Mouse (Mus musculus) adipocyte (in vitro differentiated cells): ENCODE data around the gene Enoph1.

ENCODE experiments used
- DNase-seq: peaks from one replicate; pipeline ENCODE4 v3.0.0-alpha.2; 2016; ENCODE audit warnings: low spot score

Gene Enoph1

GRCm38 (mm10) chr5:100079040-100079930, 39.5 kb downstream of the Enoph1 start:
- DNase-seq, result no peak

- DNase-seq, result no peak
Measured at GRCm38 (mm10) chr5:100079931-100080275, 40.1 kb downstream of the Enoph1 start.

GRCm38 (mm10) chr5:100082006-100082405, 42.2 kb downstream of the Enoph1 start:
- no peak for DNase-seq

- DNase-seq, result no peak
Measured at GRCm38 (mm10) chr5:100083953-100084562, 44.3 kb downstream of the Enoph1 start.

- DNase-seq, result no peak
Measured at GRCm38 (mm10) chr5:100085097-100085496, 45.3 kb downstream of the Enoph1 start.

GRCm38 (mm10) chr5:100090515-100091262, 50.9 kb downstream of the Enoph1 start:
- no peak for DNase-seq

GRCm38 (mm10) chr5:100091263-100091594, 51.4 kb downstream of the Enoph1 start:
- no peak for DNase-seq

- DNase-seq, result no peak
Measured at GRCm38 (mm10) chr5:100091602-100092001, 51.8 kb downstream of the Enoph1 start.

- DNase-seq, result no peak
Measured at GRCm38 (mm10) chr5:100096955-100097354, 57.2 kb downstream of the Enoph1 start.

- no peak for DNase-seq
Measured at GRCm38 (mm10) chr5:100097967-100098366, 58.2 kb downstream of the Enoph1 start.

- no peak for DNase-seq
Measured at GRCm38 (mm10) chr5:100102395-100102794, 62.6 kb downstream of the Enoph1 start.

- peak; percentile 92 for DNase-seq
Measured at GRCm38 (mm10) chr5:100108866-100109265, 69.1 kb downstream of the Enoph1 start.

GRCm38 (mm10) chr5:100109543-100110282, 69.9 kb downstream of the Enoph1 start:
- DNase-seq, result peak; percentile 73

- DNase-seq, result no peak
Measured at GRCm38 (mm10) chr5:100110581-100110980, 70.8 kb downstream of the Enoph1 start.

GRCm38 (mm10) chr5:100113403-100113802, 73.6 kb downstream of the Enoph1 start:
- no peak for DNase-seq
